Mouse (Mus musculus) midbrain, postnatal 0 days (tissue): ENCODE measurements around the gene Fkbp11. TPM values are rescaled to one million over a fixed set of nuclear protein-coding genes. Genes with fewer than 3 reads are reported as not detected.

Experiments
- ATAC-seq: fragments of 200-750 bp; cut with Nextera tagmentation; 2 replicates; pipeline ENCODE4 v1.8.0; 2017; ENCODE audit warnings: moderate number of reproducible peaks, mild to moderate bottlenecking, moderate TSS enrichment, moderate library complexity; ENCODE audit not compliant: low FRiP score
- DNase-seq: peaks from one replicate; pipeline ENCODE4 v3.0.0-alpha.2; 2015; ENCODE audit warnings: low spot score
- H3K27ac ChIP-seq: fragments of 300-500 bp; sonication (generic); 2 replicates; pipeline ENCODE4 v1.5.1; 2014; ENCODE audit warnings: low read depth, mild to moderate bottlenecking, low read length, mixed read lengths
- H3K27me3 ChIP-seq: fragments of 300-500 bp; sonication (generic); 2 replicates; pipeline ENCODE4 v1.6.1; 2014; ENCODE audit warnings: low read length, control low read depth, mixed read lengths; ENCODE audit not compliant: insufficient read depth
- H3K36me3 ChIP-seq: fragments of 300-500 bp; sonication (generic); 2 replicates; pipeline ENCODE4 v1.6.1; 2014; ENCODE audit warnings: low read length, control low read depth, mixed read lengths; ENCODE audit not compliant: insufficient read depth
- H3K4me1 ChIP-seq: fragments of 300-500 bp; sonication (generic); 2 replicates; pipeline ENCODE4 v1.6.1; 2014; ENCODE audit warnings: mild to moderate bottlenecking, control low read depth, antibody characterized with exemption, low read length, mixed read lengths; ENCODE audit not compliant: insufficient read depth
- H3K4me2 ChIP-seq: fragments of 300-500 bp; sonication (generic); 2 replicates; pipeline ENCODE4 v1.6.1; 2014; ENCODE audit warnings: low read depth, mild to moderate bottlenecking, low read length, mixed read lengths; ENCODE audit not compliant: poor library complexity, severe bottlenecking
- H3K4me3 ChIP-seq: fragments of 300-500 bp; sonication (generic); 2 replicates; pipeline ENCODE4 v1.5.1; 2014; ENCODE audit warnings: low read depth, mild to moderate bottlenecking, low read length, moderate library complexity
- H3K9ac ChIP-seq: fragments of 300-500 bp; sonication (generic); replicated peaks from 2 replicates; pipeline ENCODE4 v1.6.1; 2014; ENCODE audit warnings: mild to moderate bottlenecking, low read length, moderate library complexity, mixed read lengths; ENCODE audit not compliant: poor library complexity, severe bottlenecking
- H3K9me3 ChIP-seq: fragments of 300-500 bp; sonication (generic); 2 replicates; pipeline ENCODE4 v1.6.1; 2016; ENCODE audit warnings: low read length, control low read depth
- CTCF ChIP-seq: IDR thresholded peaks from 2 replicates; pipeline ENCODE4 v1.5.1; 2016; ENCODE audit warnings: antibody characterized with exemption, mild to moderate bottlenecking
- WGBS: fragments of 180-500 bp; shearing (Covaris S2); extraction: QIAGEN DNeasy Blood & Tissue Kit; methylation state at CpG from one replicate; pipeline ENCODE4 v1.1.7; 2014; 5-methylcytosine and 5-hydroxymethylcytosine counted together
- polyA plus RNA-seq: library from polyadenylated mRNA; unstranded; fragments of >200 nt; fragmentation: Nextera tagmentation; extraction: Ambion mirVana; gene quantifications from 2 replicates; pipeline ENCODE4 v1.2.1, GENCODE M21; 2015
- total RNA-seq: library from RNA; depleted of rRNA; stranded (reverse); fragments of >200 nt; gene quantifications from 2 replicates; pipeline ENCODE4 v1.2.3, GENCODE M21; 2014

Gene Fkbp11
- total and polyA plus RNA-seq, 2 experiments from 2014 or later, result 2.8 to 5.4 TPM

GRCm38 (mm10) chr15:98717301-98717700, 10.7 kb downstream of the Fkbp11 start:
- ATAC-seq, result no peak

GRCm38 (mm10) chr15:98714230-98714652, 13.8 kb downstream of the Fkbp11 start:
- no peak overlapping the region for H3K9ac ChIP-seq
- no peaks in the 10 kb centered on the region for H3K27me3 ChIP-seq
- ATAC-seq (no peak), DNase-seq (peak; percentile 51)
- H3K4me3 ChIP-seq, result no peak overlapping the region
- no peak overlapping the region for H3K27ac ChIP-seq
- 69% methylated on average over 5 of the region's 5 CpGs for WGBS
- H3K9me3 ChIP-seq, result no peaks in the 10 kb centered on the region
- TF ChIP-seq CTCF, result no peak
- no peaks in the 10 kb centered on the region for H3K4me1 ChIP-seq
- no peak overlapping the region for H3K4me2 ChIP-seq
- H3K36me3 ChIP-seq, result 0 out of 2 replicates have a peak, but pooled peaks cover 5% of the 10 kb centered on the region

More at GRCm38 (mm10) chr15:98717301-98717700, 10.7 kb downstream of the Fkbp11 start:
- 77% methylated on average over 16 of the region's 16 CpGs for WGBS
- Histone ChIP-seq H3K4me2 (no peak overlapping the region), H3K27ac (no peak overlapping the region), H3K4me3 (no peak overlapping the region), H3K9ac (no peak overlapping the region), H3K36me3 (0 out of 2 replicates have a peak, but pooled peaks cover 5% of the 10 kb centered on the region), H3K9me3 (no peaks in the 10 kb centered on the region), H3K27me3 (no peaks in the 10 kb centered on the region), H3K4me1 (no peaks in the 10 kb centered on the region)
- DNase-seq, result no peak
- no peak for TF ChIP-seq CTCF

GRCm38 (mm10) chr15:98710442-98710841, 17.6 kb downstream of the Fkbp11 start:
- peak; percentile 61 for DNase-seq
- Histone ChIP-seq H3K27me3 (no peaks in the 10 kb centered on the region), H3K27ac (no peak overlapping the region), H3K4me1 (no peaks in the 10 kb centered on the region), H3K9ac (no peak overlapping the region), H3K36me3 (no peaks in the 10 kb centered on the region), H3K4me3 (no peak overlapping the region), H3K9me3 (no peaks in the 10 kb centered on the region), H3K4me2 (no peak overlapping the region)
- peak; percentile 79 for TF ChIP-seq CTCF
- no peak for ATAC-seq
- 18% methylated on average over 9 of the region's 9 CpGs for WGBS

GRCm38 (mm10) chr15:98707766-98708372, 20.1 kb downstream of the Fkbp11 start, which contains the start of gene Ccdc65:
Ccdc65 (plus strand) TSS chr15:98708207.
- peak; percentile 77; the same call in 1 of the 2 replicates for ATAC-seq
- peak within 1 kb of the TSS; percentile 45 for H3K4me3 ChIP-seq
- TF ChIP-seq CTCF, result peak; percentile 89

GRCm38 (mm10) chr15:98704312-98704711, 23.7 kb downstream of the Fkbp11 start:
- ATAC-seq, result no peak
- no peak for TF ChIP-seq CTCF
- Histone ChIP-seq H3K27me3 (0 out of 2 replicates have a peak, but pooled peaks cover 4% of the 10 kb centered on the region), H3K9me3 (no peaks in the 10 kb centered on the region), H3K27ac (no peak overlapping the region), H3K4me2 (no peak overlapping the region), H3K4me3 (no peak overlapping the region), H3K36me3 (no peaks in the 10 kb centered on the region), H3K4me1 (no peaks in the 10 kb centered on the region), H3K9ac (no peak overlapping the region)
- no peak for DNase-seq
- 79% methylated on average over 9 of the region's 9 CpGs for WGBS

More at GRCm38 (mm10) chr15:98707766-98708372, 20.1 kb downstream of the Fkbp11 start, which contains the start of gene Ccdc65:
- Histone ChIP-seq H3K36me3 (no peaks in the 10 kb centered on the region), H3K4me2 (peak within 1 kb of the TSS; percentile 76), H3K27me3 (no peaks in the 10 kb centered on the region), H3K27ac (no peak within 1 kb of the TSS), H3K9me3 (no peaks in the 10 kb centered on the region), H3K4me1 (no peaks in the 10 kb centered on the region), H3K9ac (peak within 1 kb of the TSS; percentile 60; the same call in 1 of the 2 replicates)
- DNase-seq, result peak; percentile 96
- WGBS, result 22% methylated on average over 16 of the region's 16 CpGs
